Mouse (Mus musculus): ENCODE data around the gene Rbms3. TPM values are rescaled to one million over a fixed set of nuclear protein-coding genes. Genes with fewer than 3 reads are reported as not detected.

The Rbms3 gene
- total and polyA plus RNA-seq, 2 experiments from 2014 or later, result 43.3 to 59.9 TPM

DNA sequence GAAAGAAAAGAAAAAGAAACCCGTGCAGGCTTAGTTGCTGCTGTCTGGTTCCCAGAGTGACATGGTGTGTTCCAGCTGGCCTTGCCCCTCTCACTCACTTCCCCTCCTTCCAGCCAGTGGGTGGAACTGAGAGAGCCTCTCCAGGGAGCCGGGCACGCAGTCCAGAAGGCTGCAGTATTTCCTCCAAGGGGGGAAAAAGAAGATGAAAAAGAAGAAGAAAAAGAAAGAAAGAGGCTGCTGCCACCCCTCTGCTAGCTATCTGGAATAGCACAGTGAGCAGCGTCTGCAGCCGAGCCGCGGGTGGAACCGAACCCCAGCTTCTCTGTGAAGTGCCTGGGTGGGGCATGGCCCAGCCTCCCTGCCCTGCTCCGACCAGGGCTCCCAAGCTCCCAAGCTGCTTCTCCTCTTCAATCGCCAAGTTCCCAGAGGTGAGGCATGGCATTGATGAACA lies 377.3 kb downstream of the Rbms3 start:
- Histone ChIP-seq H3K36me3 (ENCODE audit: insufficient read depth, low read length) (no peaks in the 10 kb centered on the region), H3K9me3 (ENCODE audit: low read length) (no peaks in the 10 kb centered on the region), H3K9ac (replicated peaks; ENCODE audit: low read length, poor library complexity, severe bottlenecking) (peak overlapping the region; percentile 77), H3K27ac (ENCODE audit: low read depth, low read length) (0 out of 2 replicates have a peak overlapping the region, but pooled peaks have one; percentile 39), H3K4me1 (ENCODE audit: insufficient read depth, low read length) (no peaks in the 10 kb centered on the region; the same call in 1 of the 2 replicates), H3K27me3 (ENCODE audit: insufficient read depth, low read length) (no peaks in the 10 kb centered on the region), H3K4me2 (ENCODE audit: low read depth, low read length, poor library complexity, severe bottlenecking) (peak overlapping the region; percentile 87), H3K4me3 (ENCODE audit: low read depth, low read length) (peak overlapping the region; percentile 64)
- TF ChIP-seq CTCF (IDR thresholded peaks at IDR 0.05), result no peak
- peak; percentile 55 for DNase-seq (ENCODE audit: low spot score)
- ATAC-seq (ENCODE audit: low FRiP score), result no peak
- under 1% methylated on average over 10 of the region's 10 CpGs for WGBS

DNA sequence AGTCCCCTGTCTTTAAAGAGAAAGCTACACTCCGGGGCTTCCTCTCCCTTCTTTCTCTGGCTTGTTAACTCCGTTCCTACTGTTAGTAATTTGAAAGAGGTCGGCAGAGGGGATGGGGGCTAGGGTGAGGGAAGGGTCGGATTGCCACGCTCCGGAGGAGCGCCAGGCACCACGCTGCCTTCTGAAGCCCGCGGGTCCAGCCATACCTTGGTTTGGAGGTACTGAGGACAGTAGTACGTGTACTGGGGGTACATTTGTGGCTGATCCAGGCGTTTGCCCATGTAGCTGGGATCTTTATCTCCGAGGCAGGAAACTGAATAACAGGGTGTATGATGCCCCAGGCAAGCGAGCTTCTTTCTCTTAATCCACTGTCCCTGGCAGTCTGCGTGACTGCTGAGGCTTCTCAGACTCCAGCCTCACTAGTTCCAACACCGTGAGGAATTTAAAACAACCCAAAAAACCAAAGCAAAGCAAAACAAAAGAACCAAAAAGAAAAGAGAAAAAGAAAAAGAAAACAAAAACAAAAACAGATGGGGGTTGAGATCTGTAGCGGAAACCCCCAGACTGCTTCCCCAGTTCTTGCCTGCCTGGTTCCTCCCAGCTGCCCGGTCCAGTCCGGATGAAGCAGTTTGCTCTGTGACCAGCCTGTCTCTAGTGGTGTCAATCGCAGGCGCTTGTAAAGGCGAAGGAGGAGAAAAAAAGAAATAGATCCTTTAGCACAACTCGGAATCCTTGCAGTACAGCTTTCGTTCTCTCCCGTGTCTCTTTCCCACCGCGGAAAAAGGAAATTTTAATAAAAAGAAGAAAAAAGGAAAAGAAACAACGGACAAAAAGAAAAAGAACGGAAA lies 378.0 kb downstream of the Rbms3 start:
- ATAC-seq (ENCODE audit: low FRiP score), result peak; percentile 78
- H3K4me2 ChIP-seq (ENCODE audit: low read depth, low read length, poor library complexity, severe bottlenecking), result peak overlapping the region; percentile 87
- H3K36me3 ChIP-seq (ENCODE audit: insufficient read depth, low read length), result no peaks in the 10 kb centered on the region
- H3K9ac ChIP-seq (replicated peaks; ENCODE audit: low read length, poor library complexity, severe bottlenecking), result peak overlapping the region; percentile 77
- WGBS, result under 1% methylated on average over 29 of the region's 29 CpGs
- no peaks in the 10 kb centered on the region for H3K27me3 ChIP-seq (ENCODE audit: insufficient read depth, low read length)
- H3K27ac ChIP-seq (ENCODE audit: low read depth, low read length), result peak overlapping the region; percentile 68; the same call in 1 of the 2 replicates
- no peaks in the 10 kb centered on the region; the same call in 1 of the 2 replicates for H3K4me1 ChIP-seq (ENCODE audit: insufficient read depth, low read length)
- no peaks in the 10 kb centered on the region for H3K9me3 ChIP-seq (ENCODE audit: low read length)
- peak overlapping the region; percentile 64 for H3K4me3 ChIP-seq (ENCODE audit: low read depth, low read length)
- TF ChIP-seq CTCF (IDR thresholded peaks at IDR 0.05), result peak; percentile 36
- peak; percentile 70 for DNase-seq (ENCODE audit: low spot score)

DNA sequence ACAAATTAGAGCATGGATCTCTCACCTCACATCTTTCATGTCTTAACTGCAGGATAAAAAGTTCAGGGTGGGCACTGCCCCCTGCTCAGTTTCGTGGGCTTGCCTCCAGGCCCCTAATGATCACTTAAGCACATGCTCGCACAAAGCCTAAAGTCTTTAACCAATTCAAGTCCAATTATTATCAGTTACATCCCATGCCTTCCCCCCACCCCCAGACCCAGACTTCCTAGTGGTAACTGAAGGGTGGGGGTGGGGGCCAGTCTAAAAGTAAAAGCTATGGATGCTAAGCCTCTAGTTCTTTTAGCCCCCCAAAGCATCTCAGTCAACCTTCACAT lies 378.9 kb downstream of the Rbms3 start:
- peak overlapping the region; percentile 77 for H3K9ac ChIP-seq (replicated peaks; ENCODE audit: low read length, poor library complexity, severe bottlenecking)
- peak; percentile 21 for DNase-seq (ENCODE audit: low spot score)
- no peak for TF ChIP-seq CTCF (IDR thresholded peaks at IDR 0.05)
- no peaks in the 10 kb centered on the region for H3K36me3 ChIP-seq (ENCODE audit: insufficient read depth, low read length)
- WGBS, result 7% methylated on average over 2 of the region's 2 CpGs
- no peak for ATAC-seq (ENCODE audit: low FRiP score)
- no peaks in the 10 kb centered on the region for H3K9me3 ChIP-seq (ENCODE audit: low read length)
- H3K4me1 ChIP-seq (ENCODE audit: insufficient read depth, low read length), result no peaks in the 10 kb centered on the region; the same call in 1 of the 2 replicates
- no peaks in the 10 kb centered on the region for H3K27me3 ChIP-seq (ENCODE audit: insufficient read depth, low read length)
- peak overlapping the region; percentile 87 for H3K4me2 ChIP-seq (ENCODE audit: low read depth, low read length, poor library complexity, severe bottlenecking)
- H3K27ac ChIP-seq (ENCODE audit: low read depth, low read length), result no peak overlapping the region
- H3K4me3 ChIP-seq (ENCODE audit: low read depth, low read length), result peak overlapping the region; percentile 64

DNA sequence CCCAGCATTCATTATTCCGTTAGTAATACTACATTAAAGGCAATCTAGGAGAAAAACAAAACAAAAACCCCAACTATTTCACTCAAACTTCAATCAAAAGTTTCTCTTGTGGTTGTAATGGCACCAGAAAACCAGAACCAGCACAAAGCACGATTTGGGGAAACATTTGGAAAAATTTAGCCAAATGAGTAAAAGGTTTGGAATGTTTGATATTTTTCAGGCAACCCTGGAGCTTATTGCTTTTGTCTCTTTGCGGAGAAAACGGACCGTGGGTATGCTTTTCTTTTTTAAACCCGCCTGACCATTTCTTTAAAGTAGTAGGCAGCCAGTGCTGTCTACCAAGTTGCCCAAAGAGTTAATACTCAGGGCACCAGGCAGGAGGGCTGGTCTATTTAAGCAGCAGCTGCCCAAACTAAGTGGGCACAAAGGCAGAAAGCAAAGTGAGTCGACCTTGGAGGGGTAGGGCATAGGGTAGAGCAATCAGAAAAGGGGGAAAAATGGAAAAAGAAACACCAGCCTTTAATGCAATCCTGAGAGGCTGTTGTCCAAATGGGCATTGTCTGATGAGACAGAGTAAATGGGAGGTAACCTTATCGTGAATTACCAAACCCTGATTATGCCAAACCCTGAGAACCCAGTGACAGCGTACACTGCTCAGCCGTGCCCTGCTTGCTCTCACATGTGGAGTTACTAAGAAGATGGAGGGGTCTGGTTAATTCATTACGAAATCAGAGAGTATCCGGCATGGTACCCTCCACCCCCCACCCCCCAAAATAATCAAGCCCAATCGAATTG lies 379.5 kb downstream of the Rbms3 start:
- WGBS, result 30% methylated on average over 13 of the region's 13 CpGs
- Histone ChIP-seq H3K9ac (replicated peaks; ENCODE audit: low read length, poor library complexity, severe bottlenecking) (peak overlapping the region; percentile 44; the same call in 1 of the 2 replicates), H3K9me3 (ENCODE audit: low read length) (no peaks in the 10 kb centered on the region), H3K4me3 (ENCODE audit: low read depth, low read length) (peak overlapping the region; percentile 64), H3K36me3 (ENCODE audit: insufficient read depth, low read length) (no peaks in the 10 kb centered on the region), H3K4me2 (ENCODE audit: low read depth, low read length, poor library complexity, severe bottlenecking) (peak overlapping the region; percentile 87), H3K4me1 (ENCODE audit: insufficient read depth, low read length) (no peaks in the 10 kb centered on the region; the same call in 1 of the 2 replicates), H3K27ac (ENCODE audit: low read depth, low read length) (no peak overlapping the region), H3K27me3 (ENCODE audit: insufficient read depth, low read length) (no peaks in the 10 kb centered on the region)
- no peak for TF ChIP-seq CTCF (IDR thresholded peaks at IDR 0.05)
- DNase-seq (ENCODE audit: low spot score), result peak; percentile 30
- no peak for ATAC-seq (ENCODE audit: low FRiP score)

DNA sequence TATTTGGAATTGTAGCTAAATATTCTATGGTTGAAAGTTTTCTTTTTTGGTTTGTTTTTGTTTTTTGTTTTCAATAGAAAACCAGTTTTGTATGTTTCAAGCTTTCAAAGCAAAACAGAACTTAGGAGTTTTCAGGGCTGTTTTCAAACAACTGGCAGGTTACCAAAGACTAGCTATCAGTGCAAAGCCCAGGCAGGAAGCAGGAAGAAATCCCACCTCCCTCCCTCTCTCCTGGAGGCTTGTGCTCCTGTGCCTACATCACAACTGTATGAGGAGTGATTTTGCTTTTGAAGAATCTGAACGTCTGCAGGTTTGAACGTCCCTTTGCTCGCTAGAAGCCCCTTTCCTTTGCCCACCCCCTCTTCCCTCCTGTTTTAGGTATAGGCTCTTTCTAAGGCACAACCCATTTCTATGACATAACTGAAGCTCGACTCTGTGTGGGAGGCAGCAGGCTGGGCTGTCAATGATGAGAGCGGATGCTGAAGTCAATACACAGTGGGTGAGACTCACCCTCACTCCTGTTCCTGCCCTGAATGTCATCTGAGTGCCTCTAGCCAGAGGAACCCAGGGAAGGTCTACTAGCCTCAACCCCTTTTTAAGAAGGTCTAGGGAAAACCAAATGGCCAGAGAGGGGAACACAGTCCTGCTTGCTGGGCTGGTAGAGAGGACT lies 382.3 kb downstream of the Rbms3 start:
- TF ChIP-seq CTCF (IDR thresholded peaks at IDR 0.05), result no peak
- no peak for ATAC-seq (ENCODE audit: low FRiP score)
- Histone ChIP-seq H3K4me1 (ENCODE audit: insufficient read depth, low read length) (no peaks in the 10 kb centered on the region), H3K4me3 (ENCODE audit: low read depth, low read length) (no peak overlapping the region), H3K9ac (replicated peaks; ENCODE audit: low read length, poor library complexity, severe bottlenecking) (0 out of 2 replicates have a peak overlapping the region, but pooled peaks have one; percentile 19), H3K36me3 (ENCODE audit: insufficient read depth, low read length) (no peaks in the 10 kb centered on the region), H3K27ac (ENCODE audit: low read depth, low read length) (no peak overlapping the region), H3K9me3 (ENCODE audit: low read length) (no peaks in the 10 kb centered on the region), H3K4me2 (ENCODE audit: low read depth, low read length, poor library complexity, severe bottlenecking) (peak overlapping the region; percentile 18; the same call in 1 of the 2 replicates), H3K27me3 (ENCODE audit: insufficient read depth, low read length) (no peaks in the 10 kb centered on the region)
- 37% methylated on average over 5 of the region's 5 CpGs for WGBS
- no peak for DNase-seq (ENCODE audit: low spot score)

Measured in midbrain, postnatal 0 days (tissue).